Mouse (Mus musculus): ENCODE data around the gene Itk.

Gene Itk

GRCm38 (mm10) chr11:46393413-46393812 lies 4.1 kb upstream of the Itk start:
- no peak for DNase-seq (ENCODE audit: low read depth, low spot score)

GRCm38 (mm10) chr11:46392890-46393289 lies 3.6 kb upstream of the Itk start:
- DNase-seq (ENCODE audit: low read depth, low spot score), result no peak

- no peak for DNase-seq (ENCODE audit: low read depth, low spot score)
Observed at GRCm38 (mm10) chr11:46390621-46391020, 1.3 kb upstream of the Itk start.

GRCm38 (mm10) chr11:46388438-46388837 lies 877 bp downstream of the Itk start:
- DNase-seq (ENCODE audit: low read depth, low spot score), result no peak

GRCm38 (mm10) chr11:46387061-46387460 lies 2.3 kb downstream of the Itk start:
- no peak for DNase-seq (ENCODE audit: low read depth, low spot score)

GRCm38 (mm10) chr11:46386556-46386955 lies 2.8 kb downstream of the Itk start:
- DNase-seq (ENCODE audit: low read depth, low spot score), result no peak

GRCm38 (mm10) chr11:46384925-46385324 lies 4.4 kb downstream of the Itk start:
- no peak for DNase-seq (ENCODE audit: low read depth, low spot score)

- DNase-seq (ENCODE audit: low read depth, low spot score), result no peak
Observed at GRCm38 (mm10) chr11:46382466-46382865, 6.8 kb downstream of the Itk start.

- DNase-seq (ENCODE audit: low read depth, low spot score), result no peak
Observed at GRCm38 (mm10) chr11:46380097-46380675, 9.1 kb downstream of the Itk start.

GRCm38 (mm10) chr11:46377819-46378782 lies 11.2 kb downstream of the Itk start:
- no peak for DNase-seq (ENCODE audit: low read depth, low spot score)

- DNase-seq (ENCODE audit: low read depth, low spot score), result no peak
Observed at GRCm38 (mm10) chr11:46377316-46377715, 12.0 kb downstream of the Itk start.

- DNase-seq (ENCODE audit: low read depth, low spot score), result no peak
Observed at GRCm38 (mm10) chr11:46375015-46375414, 14.3 kb downstream of the Itk start.

GRCm38 (mm10) chr11:46373071-46374030 lies 16.0 kb downstream of the Itk start:
- DNase-seq (ENCODE audit: low read depth, low spot score), result no peak

- DNase-seq (ENCODE audit: low read depth, low spot score), result no peak
Observed at GRCm38 (mm10) chr11:46372331-46372953, 16.9 kb downstream of the Itk start.

- DNase-seq (ENCODE audit: low read depth, low spot score), result no peak
Observed at GRCm38 (mm10) chr11:46371250-46371649, 18.1 kb downstream of the Itk start.

- no peak for DNase-seq (ENCODE audit: low read depth, low spot score)
Observed at GRCm38 (mm10) chr11:46370457-46370856, 18.9 kb downstream of the Itk start.

GRCm38 (mm10) chr11:46366357-46366756 lies 23.0 kb downstream of the Itk start:
- DNase-seq (ENCODE audit: low read depth, low spot score), result no peak

- no peak for DNase-seq (ENCODE audit: low read depth, low spot score)
Observed at GRCm38 (mm10) chr11:46365744-46366143, 23.6 kb downstream of the Itk start.

GRCm38 (mm10) chr11:46363864-46364263 lies 25.5 kb downstream of the Itk start:
- no peak for DNase-seq (ENCODE audit: low read depth, low spot score)

- DNase-seq (ENCODE audit: low read depth, low spot score), result no peak
Observed at GRCm38 (mm10) chr11:46362061-46363022, 27.0 kb downstream of the Itk start.
